Mouse (Mus musculus): ENCODE results near the gene Taar1. TPM values are rescaled to one million over a fixed set of nuclear protein-coding genes. Genes with fewer than 3 reads are reported as not detected.

Taar1 gene
- not detected for polyA plus RNA-seq (2017; shearing (Covaris generic))

GRCm38 (mm10) chr10:23920056-23920455 is at the start of gene Taar1:
Gene Taar1 (plus strand): TSS chr10:23920356.

DNA sequence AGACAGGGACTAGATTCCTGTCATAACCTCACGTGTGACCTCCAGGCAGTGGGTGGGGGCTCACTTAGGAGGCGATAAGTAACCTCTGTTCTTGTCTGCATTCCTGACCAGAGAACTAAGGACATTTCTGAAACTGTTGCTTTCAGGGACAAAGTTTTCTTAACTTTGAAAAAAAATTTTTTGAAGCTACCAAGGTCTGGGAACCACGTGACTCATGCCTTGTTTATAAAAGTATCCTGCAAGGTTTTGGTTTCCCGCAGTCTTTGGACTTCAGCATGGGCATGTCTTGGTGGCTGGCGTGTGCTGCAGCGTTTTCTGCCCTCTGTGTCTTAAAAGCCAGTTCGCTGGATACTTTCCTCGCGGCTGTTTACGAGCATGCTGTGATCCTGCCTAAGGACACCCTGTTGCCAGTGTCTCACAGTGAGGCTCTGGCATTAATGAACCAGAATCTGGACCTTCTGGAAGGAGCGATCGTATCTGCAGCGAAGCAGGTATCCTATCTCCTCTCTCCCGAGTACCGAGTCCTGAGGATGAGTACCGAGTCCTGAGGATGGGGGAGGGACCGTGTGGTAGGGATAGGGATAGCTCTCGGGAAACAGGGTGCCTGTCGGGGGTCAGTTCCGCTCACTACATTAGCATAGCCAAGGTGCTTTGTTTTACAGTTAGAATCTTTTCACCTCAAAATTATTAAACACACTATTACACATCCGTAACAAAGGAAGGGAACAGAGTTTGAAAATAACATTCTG is 25.4 kb upstream of the Taar1 start, which contains the start of gene Vnn1:
Vnn1 (plus strand) TSS at position 88 of the 749 bp plus-strand sequence.

GRCm38 (mm10) chr10:23938312-23938711 is 18.2 kb downstream of the Taar1 start, which contains the start of gene Taar2:
Gene Taar2 (plus strand): TSS chr10:23938572.

DNA sequence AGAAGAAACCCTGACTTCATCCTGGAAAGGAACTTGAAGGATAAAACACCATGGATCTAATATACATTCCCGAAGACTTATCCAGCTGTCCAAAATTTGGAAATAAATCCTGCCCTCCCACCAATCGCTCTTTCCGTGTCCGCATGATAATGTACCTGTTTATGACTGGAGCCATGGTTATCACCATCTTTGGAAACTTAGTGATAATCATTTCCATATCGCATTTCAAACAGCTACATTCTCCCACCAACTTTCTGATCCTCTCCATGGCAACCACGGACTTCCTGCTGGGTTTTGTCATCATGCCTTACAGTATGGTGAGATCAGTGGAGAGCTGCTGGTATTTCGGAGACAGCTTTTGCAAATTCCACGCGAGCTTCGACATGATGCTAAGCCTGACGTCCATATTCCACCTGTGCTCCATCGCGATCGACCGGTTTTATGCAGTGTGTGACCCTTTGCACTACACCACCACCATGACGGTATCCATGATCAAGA is 29.4 kb downstream of the Taar1 start, which contains the start of gene Taar3:
Taar3 (plus strand) TSS at position 51 of the 498 bp plus-strand sequence.

DNA sequence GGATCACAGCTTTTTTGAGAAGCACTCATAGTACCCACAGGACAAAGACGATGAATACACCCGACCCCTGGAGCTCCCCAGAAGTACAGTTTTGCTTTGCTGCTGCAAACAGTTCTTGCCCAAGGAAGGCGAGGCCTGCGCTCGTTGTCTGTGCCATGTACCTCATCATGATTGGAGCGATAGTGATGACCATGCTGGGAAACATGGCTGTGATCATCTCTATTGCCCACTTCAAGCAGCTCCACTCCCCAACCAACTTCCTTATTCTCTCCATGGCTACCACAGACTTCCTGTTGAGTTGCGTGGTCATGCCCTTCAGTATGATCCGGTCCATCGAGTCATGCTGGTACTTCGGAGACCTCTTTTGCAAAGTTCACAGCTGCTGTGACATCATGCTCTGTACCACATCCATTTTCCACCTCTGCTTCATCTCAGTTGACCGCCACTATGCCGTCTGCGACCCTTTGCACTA is 40.3 kb downstream of the Taar1 start, which contains the start of gene Taar4:
Taar4 (plus strand) TSS at position 51 of the 472 bp plus-strand sequence.

DNA sequence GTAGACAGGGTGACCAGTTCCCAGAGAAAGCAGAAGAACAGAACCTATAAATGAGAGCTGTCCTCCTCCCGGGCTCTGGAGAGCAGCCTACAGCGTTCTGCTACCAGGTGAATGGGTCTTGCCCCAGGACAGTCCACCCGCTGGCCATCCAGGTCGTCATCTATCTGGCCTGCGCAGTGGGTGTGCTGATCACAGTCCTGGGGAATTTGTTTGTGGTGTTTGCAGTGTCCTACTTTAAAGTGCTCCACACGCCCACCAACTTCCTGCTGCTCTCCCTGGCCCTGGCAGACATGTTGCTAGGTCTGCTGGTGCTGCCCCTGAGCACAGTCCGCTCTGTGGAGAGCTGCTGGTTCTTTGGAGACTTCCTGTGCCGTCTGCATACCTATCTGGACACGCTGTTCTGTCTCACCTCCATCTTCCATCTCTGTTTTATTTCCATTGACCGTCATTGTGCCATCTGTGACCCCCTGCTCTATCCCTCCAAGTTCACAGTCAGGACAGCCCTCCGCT is 50.6 kb downstream of the Taar1 start, which contains the start of gene Taar5:
Taar5 (plus strand) TSS at position 51 of the 510 bp plus-strand sequence.

Other genes starting within 250 kb of the Taar1 start
- 33.3 TPM for gene Rps12, start 133.1 kb upstream of the Taar1 start, polyA plus RNA-seq (2017; shearing (Covaris generic))
- gene Slc18b1, start 123.4 kb upstream of the Taar1 start, polyA plus RNA-seq (2017; shearing (Covaris generic)) = not detected
- 0.16 TPM for gene Vnn3, start 68.9 kb upstream of the Taar1 start, polyA plus RNA-seq (2017; shearing (Covaris generic))
- gene Vnn1, start 25.7 kb upstream of the Taar1 start, polyA plus RNA-seq (2017; shearing (Covaris generic)) = not detected
- not detected for gene Taar2, start 18.2 kb downstream of the Taar1 start, polyA plus RNA-seq (2017; shearing (Covaris generic))
- gene Taar3, start 29.2 kb downstream of the Taar1 start, polyA plus RNA-seq (2017; shearing (Covaris generic)) = not detected
- not detected for gene Taar4, start 40.1 kb downstream of the Taar1 start, polyA plus RNA-seq (2017; shearing (Covaris generic))
- gene Taar5, start 50.4 kb downstream of the Taar1 start, polyA plus RNA-seq (2017; shearing (Covaris generic)) = not detected
- gene Taar6, start 65.3 kb downstream of the Taar1 start, polyA plus RNA-seq (2017; shearing (Covaris generic)) = not detected
- not detected for gene Taar7a, start 73.1 kb downstream of the Taar1 start, polyA plus RNA-seq (2017; shearing (Covaris generic))
- gene Taar7b, start 79.6 kb downstream of the Taar1 start, polyA plus RNA-seq (2017; shearing (Covaris generic)) = not detected
- gene Taar7d, start 106.9 kb downstream of the Taar1 start, polyA plus RNA-seq (2017; shearing (Covaris generic)) = not detected
- not detected for gene Taar7e, start 117.3 kb downstream of the Taar1 start, polyA plus RNA-seq (2017; shearing (Covaris generic))
- not detected for gene Taar7f, start 129.2 kb downstream of the Taar1 start, polyA plus RNA-seq (2017; shearing (Covaris generic))
- not detected for gene Taar8a, start 156.1 kb downstream of the Taar1 start, polyA plus RNA-seq (2017; shearing (Covaris generic))
- gene Taar8b, start 171.9 kb downstream of the Taar1 start, polyA plus RNA-seq (2017; shearing (Covaris generic)) = not detected
- gene Taar8c, start 181.6 kb downstream of the Taar1 start, polyA plus RNA-seq (2017; shearing (Covaris generic)) = not detected
- gene Taar9, start 189.2 kb downstream of the Taar1 start, polyA plus RNA-seq (2017; shearing (Covaris generic)) = not detected
- gene Stx7, start 228.9 kb downstream of the Taar1 start, polyA plus RNA-seq (2017; shearing (Covaris generic)) = 46.3 TPM